Mouse (Mus musculus) brown adipose tissue, adult 24 weeks (tissue): Measurements from ENCODE around the gene Rbm4b. TPM values are rescaled to one million over a fixed set of nuclear protein-coding genes. Genes with fewer than 3 reads are reported as not detected.

Experiments used
- H3K27ac ChIP-seq: fragments of 200-500 bp; replicated peaks from 2 replicates; pipeline ENCODE4 v1.5.1; 2012; ENCODE audit warnings: low read depth, mild to moderate bottlenecking, low read length
- H3K4me1 ChIP-seq: fragments of 200-500 bp; 2 replicates; pipeline ENCODE4 v1.6.1; 2012; ENCODE audit warnings: low read length, mixed read lengths; ENCODE audit not compliant: control insufficient read depth, insufficient read depth, insufficient read length
- H3K4me3 ChIP-seq: fragments of 200-500 bp; 2 replicates; pipeline ENCODE4 v1.5.1; 2012; ENCODE audit warnings: low read depth, mild to moderate bottlenecking, low read length, moderate library complexity; ENCODE audit not compliant: insufficient read depth
- polyA plus RNA-seq: library from polyadenylated mRNA; stranded (reverse); fragments of >200 nt; gene quantifications from 2 replicates; pipeline ENCODE4 v1.2.4, GENCODE M21; 2012; ENCODE audit not compliant: missing spikeins, insufficient read depth, insufficient read length

The Rbm4b gene
- polyA plus RNA-seq, 1 experiment = 4.7 TPM

GRCm38 (mm10) chr19:4733052-4733451 lies 23.2 kb upstream of the Rbm4b start:
- Histone ChIP-seq H3K27ac (no peak overlapping the region), H3K4me1 (no peaks in the 10 kb centered on the region), H3K4me3 (no peak overlapping the region)

- H3K4me3 ChIP-seq = no peak overlapping the region
- H3K27ac ChIP-seq = no peak overlapping the region
- H3K4me1 ChIP-seq = no peaks in the 10 kb centered on the region
These were observed 18.4 kb upstream of the Rbm4b start for GRCm38 (mm10) chr19:4737866-4738265.

- H3K4me1 ChIP-seq = no peaks in the 10 kb centered on the region
- H3K4me3 ChIP-seq = no peak overlapping the region
- H3K27ac ChIP-seq = no peak overlapping the region
These were observed 17.2 kb upstream of the Rbm4b start for GRCm38 (mm10) chr19:4739053-4739452.

- H3K4me3 ChIP-seq = no peak overlapping the region
- H3K27ac ChIP-seq = no peak overlapping the region
These were observed 16.5 kb upstream of the Rbm4b start for GRCm38 (mm10) chr19:4739762-4740161.

GRCm38 (mm10) chr19:4741482-4741881 lies 14.8 kb upstream of the Rbm4b start:
- H3K4me3 ChIP-seq = no peak overlapping the region
- no peak overlapping the region for H3K27ac ChIP-seq
- H3K4me1 ChIP-seq = peaks cover 6% of the 10 kb centered on the region; the same call in 1 of the 2 replicates

More at GRCm38 (mm10) chr19:4739762-4740161, 16.5 kb upstream of the Rbm4b start:
- H3K4me1 ChIP-seq = no peaks in the 10 kb centered on the region

- H3K4me1 ChIP-seq = peaks cover 6% of the 10 kb centered on the region; the same call in 1 of the 2 replicates
- no peak overlapping the region for H3K4me3 ChIP-seq
- no peak overlapping the region for H3K27ac ChIP-seq
These were observed 14.1 kb upstream of the Rbm4b start for GRCm38 (mm10) chr19:4742229-4742628.

GRCm38 (mm10) chr19:4743524-4743923 lies 12.8 kb upstream of the Rbm4b start:
- H3K4me1 ChIP-seq = peaks cover 6% of the 10 kb centered on the region; the same call in 1 of the 2 replicates
- no peak overlapping the region for H3K4me3 ChIP-seq
- no peak overlapping the region for H3K27ac ChIP-seq

GRCm38 (mm10) chr19:4744026-4744425 lies 12.3 kb upstream of the Rbm4b start:
- H3K4me1 ChIP-seq = peaks cover 6% of the 10 kb centered on the region; the same call in 1 of the 2 replicates
- no peak overlapping the region for H3K4me3 ChIP-seq
- no peak overlapping the region for H3K27ac ChIP-seq

GRCm38 (mm10) chr19:4745057-4745456 lies 11.2 kb upstream of the Rbm4b start:
- H3K4me1 ChIP-seq = peaks cover 6% of the 10 kb centered on the region; the same call in 1 of the 2 replicates
- no peak overlapping the region for H3K27ac ChIP-seq
- H3K4me3 ChIP-seq = no peak overlapping the region

- H3K4me3 ChIP-seq = no peak overlapping the region
- no peak overlapping the region for H3K27ac ChIP-seq
- peaks cover 6% of the 10 kb centered on the region; the same call in 1 of the 2 replicates for H3K4me1 ChIP-seq
These were observed 10.6 kb upstream of the Rbm4b start for GRCm38 (mm10) chr19:4745681-4746080.

- no peak overlapping the region for H3K4me3 ChIP-seq
These were observed 9.7 kb upstream of the Rbm4b start for GRCm38 (mm10) chr19:4746611-4747010.

GRCm38 (mm10) chr19:4747631-4748312 lies 8.5 kb upstream of the Rbm4b start:
- Histone ChIP-seq H3K27ac (no peak overlapping the region), H3K4me3 (no peak overlapping the region), H3K4me1 (peaks cover 6% of the 10 kb centered on the region; the same call in 1 of the 2 replicates)

More at GRCm38 (mm10) chr19:4746611-4747010, 9.7 kb upstream of the Rbm4b start:
- H3K27ac ChIP-seq = no peak overlapping the region
- H3K4me1 ChIP-seq = peaks cover 6% of the 10 kb centered on the region; the same call in 1 of the 2 replicates

GRCm38 (mm10) chr19:4748493-4748892 lies 7.8 kb upstream of the Rbm4b start:
- Histone ChIP-seq H3K27ac (no peak overlapping the region), H3K4me3 (no peak overlapping the region), H3K4me1 (peaks cover 6% of the 10 kb centered on the region; the same call in 1 of the 2 replicates)

- H3K4me3 ChIP-seq = no peak overlapping the region
- no peak overlapping the region for H3K27ac ChIP-seq
- peaks cover 6% of the 10 kb centered on the region; the same call in 1 of the 2 replicates for H3K4me1 ChIP-seq
These were observed 6.3 kb upstream of the Rbm4b start for GRCm38 (mm10) chr19:4749975-4750374.

- H3K4me1 ChIP-seq = peaks cover 3% of the 10 kb centered on the region; the same call in 1 of the 2 replicates
These were observed 618 bp upstream of the Rbm4b start for GRCm38 (mm10) chr19:4755565-4756192.

More at GRCm38 (mm10) chr19:4755565-4756192, 618 bp upstream of the Rbm4b start:
- Histone ChIP-seq H3K4me3 (peak overlapping the region; percentile 87), H3K27ac (peak overlapping the region; percentile 82)
